Mouse (Mus musculus) stomach, embryonic 15.5 days (tissue): Measurements from ENCODE around the gene Ahdc1. TPM values are rescaled to one million over a fixed set of nuclear protein-coding genes. Genes with fewer than 3 reads are reported as not detected.
A peak's percentile ranks its signal among the peaks of the same experiment; 100 is the strongest.

Source experiments
- ATAC-seq: fragments of 200-750 bp; cut with Nextera tagmentation; 2 replicates; pipeline ENCODE4 v1.8.0; 2017; ENCODE audit warnings: low read depth, moderate number of reproducible peaks, moderate TSS enrichment; ENCODE audit not compliant: insufficient read depth, low FRiP score
- H3K27ac ChIP-seq: fragments of 300-500 bp; sonication (generic); 2 replicates; pipeline ENCODE4 v1.5.1; 2015; ENCODE audit warnings: mild to moderate bottlenecking, inconsistent platforms
- H3K27me3 ChIP-seq: fragments of 300-500 bp; sonication (generic); replicated peaks from 2 replicates; pipeline ENCODE4 v1.6.1; 2015; ENCODE audit warnings: inconsistent platforms
- H3K36me3 ChIP-seq: fragments of 300-500 bp; sonication (generic); 2 replicates; pipeline ENCODE4 v1.6.1; 2015; ENCODE audit warnings: inconsistent platforms
- H3K4me1 ChIP-seq: fragments of 300-500 bp; sonication (generic); 2 replicates; pipeline ENCODE4 v1.6.1; 2015; ENCODE audit warnings: inconsistent platforms
- H3K4me2 ChIP-seq: fragments of 300-500 bp; sonication (generic); 2 replicates; pipeline ENCODE4 v1.6.1; 2015; ENCODE audit warnings: mild to moderate bottlenecking, inconsistent platforms
- H3K4me3 ChIP-seq: fragments of 300-500 bp; sonication (generic); replicated peaks from 2 replicates; pipeline ENCODE4 v1.5.1; 2015; ENCODE audit warnings: inconsistent platforms
- H3K9ac ChIP-seq: fragments of 300-500 bp; sonication (generic); 2 replicates; pipeline ENCODE4 v1.6.1; 2015; ENCODE audit warnings: inconsistent platforms
- H3K9me3 ChIP-seq: fragments of 300-500 bp; sonication (generic); 2 replicates; pipeline ENCODE4 v1.6.1; 2016; ENCODE audit warnings: inconsistent platforms
- WGBS: fragments of 180-500 bp; shearing (Covaris S2); methylation state at CpG from one replicate; pipeline ENCODE4 v1.1.7; 2015; 5-methylcytosine and 5-hydroxymethylcytosine counted together
- polyA plus RNA-seq: library from polyadenylated mRNA; unstranded; fragments of >200 nt; fragmentation: Nextera tagmentation; extraction: Ambion mirVana; gene quantifications from 2 replicates; pipeline ENCODE4 v1.2.1, GENCODE M21; 2015

The Ahdc1 gene
- polyA plus RNA-seq, 1 experiment from 2014 or later = 9.3 TPM

GRCm38 (mm10) chr4:133078947-133079346 is 67.9 kb downstream of the Ahdc1 start:
- 42% methylated on average over 5 of the region's 5 CpGs for WGBS
- Histone ChIP-seq H3K9me3 (no peaks in the 10 kb centered on the region), H3K4me2 (no peak overlapping the region), H3K4me3 (no peak overlapping the region), H3K27me3 (no peaks in the 10 kb centered on the region), H3K27ac (peak overlapping the region; percentile 76), H3K36me3 (peaks cover 16% of the 10 kb centered on the region; the same call in 1 of the 2 replicates), H3K4me1 (peaks cover 29% of the 10 kb centered on the region), H3K9ac (no peak overlapping the region)
- ATAC-seq = no peak

DNA sequence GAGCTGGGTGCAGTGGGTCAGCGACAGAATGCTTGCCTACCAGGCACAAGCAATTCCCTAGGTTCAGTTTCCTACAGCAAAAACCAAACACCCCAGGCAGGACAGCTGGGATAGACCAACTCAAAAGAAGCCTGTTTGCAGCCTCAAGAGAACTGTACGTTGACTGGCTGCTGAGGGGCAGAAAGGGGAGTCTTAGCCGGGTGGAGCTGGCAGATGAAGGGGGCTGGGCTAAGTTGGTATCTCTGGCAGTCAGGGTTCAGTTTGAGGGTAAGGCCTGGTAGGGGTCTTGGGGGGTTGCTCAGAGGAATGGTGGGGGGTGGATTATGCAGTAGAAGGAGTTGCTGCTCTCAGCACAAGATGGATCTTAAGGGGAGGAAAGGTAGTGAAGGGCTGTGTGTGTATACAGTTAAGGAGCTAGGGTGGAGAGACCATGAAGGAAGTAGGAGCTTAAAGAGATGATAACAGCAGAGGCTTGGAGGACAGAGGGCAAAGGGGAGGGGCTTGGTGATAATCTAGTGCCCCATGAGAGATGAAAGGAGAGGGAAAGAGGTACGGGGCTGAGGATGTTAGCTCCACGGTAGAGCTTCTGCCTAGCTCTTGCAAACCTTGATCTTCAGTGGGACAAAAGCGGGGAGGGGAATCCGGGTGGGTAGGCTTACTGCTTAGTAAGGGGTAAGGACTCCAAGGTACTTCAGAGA is 68.5 kb downstream of the Ahdc1 start:
- Histone ChIP-seq H3K9me3 (no peaks in the 10 kb centered on the region), H3K36me3 (peaks cover 16% of the 10 kb centered on the region; the same call in 1 of the 2 replicates), H3K27me3 (no peaks in the 10 kb centered on the region), H3K27ac (peak overlapping the region; percentile 76), H3K4me3 (no peak overlapping the region), H3K4me2 (no peak overlapping the region), H3K9ac (no peak overlapping the region), H3K4me1 (peaks cover 30% of the 10 kb centered on the region)
- 39% methylated on average over 7 of the region's 7 CpGs for WGBS
- peak; percentile 27; the same call in 1 of the 2 replicates for ATAC-seq

GRCm38 (mm10) chr4:133080862-133081261 is 69.8 kb downstream of the Ahdc1 start:
- Histone ChIP-seq H3K9me3 (no peaks in the 10 kb centered on the region), H3K4me2 (no peak overlapping the region), H3K4me3 (no peak overlapping the region), H3K27ac (no peak overlapping the region), H3K4me1 (peaks cover 42% of the 10 kb centered on the region), H3K36me3 (peaks cover 13% of the 10 kb centered on the region; the same call in 1 of the 2 replicates), H3K9ac (no peak overlapping the region), H3K27me3 (no peaks in the 10 kb centered on the region)
- no peak for ATAC-seq
- WGBS = 89% methylated on average over 3 of the region's 3 CpGs

DNA sequence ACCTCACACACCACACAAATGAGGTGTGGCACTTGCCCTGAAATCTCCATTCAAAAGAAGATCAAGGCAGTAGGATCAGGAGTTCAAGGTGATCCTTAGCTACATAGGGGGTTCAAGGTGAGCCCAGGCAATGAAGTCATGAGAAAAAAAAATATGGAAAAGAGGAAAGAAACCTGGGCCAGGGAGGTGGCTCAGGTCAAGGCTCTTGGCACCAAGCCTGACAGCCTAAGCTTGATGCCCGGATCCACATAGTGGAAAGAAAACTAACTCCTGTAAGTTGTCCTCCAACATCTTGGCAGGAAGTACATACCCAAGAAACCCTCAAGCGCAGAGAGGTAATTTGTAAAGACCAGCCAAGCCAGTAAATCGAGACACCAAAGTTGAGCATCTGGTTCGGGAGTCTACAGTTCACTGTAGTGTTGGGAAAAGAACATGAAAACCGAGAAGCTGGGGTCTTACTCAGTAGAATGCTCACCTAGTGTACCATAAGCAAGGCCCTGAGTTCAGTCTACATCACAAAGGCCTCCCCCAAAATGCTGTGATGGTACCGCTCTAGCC is 71.2 kb downstream of the Ahdc1 start:
- Histone ChIP-seq H3K4me2 (no peak overlapping the region), H3K9me3 (no peaks in the 10 kb centered on the region), H3K4me1 (peaks cover 52% of the 10 kb centered on the region), H3K4me3 (no peak overlapping the region), H3K36me3 (peaks cover 13% of the 10 kb centered on the region; the same call in 1 of the 2 replicates), H3K27me3 (no peaks in the 10 kb centered on the region), H3K27ac (no peak overlapping the region), H3K9ac (no peak overlapping the region)
- 76% methylated on average over 6 of the region's 6 CpGs for WGBS
- ATAC-seq = no peak

DNA sequence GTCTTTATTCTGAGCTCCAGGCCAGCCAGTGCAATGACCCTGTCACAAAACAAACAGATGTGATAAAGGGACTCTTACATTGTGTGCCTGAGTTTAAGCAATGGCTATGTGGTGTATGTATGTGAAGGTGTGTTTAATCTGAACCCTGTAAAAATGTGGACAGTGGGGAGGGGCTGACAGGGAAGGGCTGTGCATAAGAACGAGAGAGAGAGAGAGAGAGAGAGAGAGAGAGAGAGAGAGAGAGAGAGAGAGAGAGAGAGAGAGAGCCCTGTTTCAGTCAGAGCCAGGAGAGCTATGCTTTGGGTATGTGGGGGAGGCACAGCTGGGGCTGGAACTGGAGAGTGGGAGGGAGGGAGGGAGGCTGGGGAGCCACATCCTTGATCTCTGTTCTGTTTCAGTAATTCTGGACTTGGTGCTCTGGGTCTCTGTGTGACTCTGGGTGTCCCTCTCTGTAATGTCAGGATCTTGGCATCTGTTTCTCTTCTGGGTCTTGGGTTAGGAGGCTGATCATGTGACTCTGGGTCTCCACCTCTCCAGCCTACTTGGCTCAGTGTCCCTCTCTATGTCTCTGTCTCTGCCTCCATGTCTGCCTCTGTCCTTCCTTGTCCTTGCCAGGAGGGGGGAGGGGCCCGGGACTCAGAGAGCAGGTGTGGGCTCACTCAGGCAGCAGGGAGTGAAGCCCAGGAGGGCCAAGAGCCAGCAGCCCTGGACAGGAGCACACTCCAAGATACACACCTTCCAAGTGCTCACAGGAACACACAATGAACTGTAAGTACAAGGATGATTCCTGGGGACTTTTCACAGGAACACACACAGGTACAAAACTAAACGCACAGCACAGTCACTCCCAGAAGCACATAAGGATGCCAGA is 73.2 kb downstream of the Ahdc1 start:
- no peak overlapping the region for H3K9ac ChIP-seq
- peaks cover 55% of the 10 kb centered on the region for H3K4me1 ChIP-seq
- H3K27me3 ChIP-seq = no peaks in the 10 kb centered on the region
- H3K9me3 ChIP-seq = no peaks in the 10 kb centered on the region
- H3K36me3 ChIP-seq = no peaks in the 10 kb centered on the region
- peak; percentile 51 for ATAC-seq
- peak overlapping the region; percentile 89 for H3K27ac ChIP-seq
- H3K4me3 ChIP-seq = peak overlapping the region; percentile 41; the same call in 1 of the 2 replicates
- peak overlapping the region; percentile 86 for H3K4me2 ChIP-seq
- 9% methylated on average over 3 of the region's 3 CpGs for WGBS

DNA sequence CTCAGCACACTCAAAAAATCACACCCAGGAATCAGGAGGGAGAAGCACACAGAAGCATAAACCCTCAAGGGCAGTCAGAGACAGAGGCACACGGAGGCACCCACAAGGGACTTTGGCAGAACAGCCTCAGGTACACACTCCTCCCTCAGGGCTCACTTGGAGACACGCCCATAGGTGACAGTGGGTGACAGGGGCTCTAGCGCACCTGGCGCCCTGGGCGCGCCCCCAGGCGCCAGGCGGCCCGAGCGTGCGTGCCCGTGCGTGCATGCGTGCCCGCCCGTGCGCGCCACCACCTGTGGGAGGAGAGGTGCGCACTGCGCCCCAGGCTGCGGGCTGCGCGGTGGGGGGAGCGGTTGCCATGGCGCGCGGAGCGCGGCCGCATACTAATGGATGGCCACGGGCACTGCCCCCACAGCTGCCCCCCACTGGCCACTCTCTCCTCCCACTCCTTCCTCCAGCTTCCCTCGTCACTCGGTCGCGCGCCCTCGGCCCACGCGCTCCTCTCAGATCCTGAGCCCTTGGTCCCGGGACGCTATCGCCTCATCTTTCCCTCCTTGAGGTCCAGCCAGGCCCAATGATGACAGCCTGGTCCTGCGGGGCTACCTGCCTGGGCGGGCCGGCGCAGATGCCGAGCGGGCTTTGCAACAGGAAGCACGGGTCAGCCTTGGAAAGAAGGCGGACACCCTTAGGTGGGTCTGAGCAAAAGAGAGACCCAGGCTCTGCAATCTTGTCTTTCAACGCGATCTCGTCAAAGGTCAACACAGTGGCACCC is 74.1 kb downstream of the Ahdc1 start:
- H3K36me3 ChIP-seq = no peaks in the 10 kb centered on the region
- H3K9me3 ChIP-seq = no peaks in the 10 kb centered on the region
- H3K4me2 ChIP-seq = peak overlapping the region; percentile 86
- H3K27ac ChIP-seq = peak overlapping the region; percentile 89
- peak; percentile 51 for ATAC-seq
- peak overlapping the region; percentile 41 for H3K4me3 ChIP-seq
- H3K9ac ChIP-seq = peak overlapping the region; percentile 10; the same call in 1 of the 2 replicates
- H3K4me1 ChIP-seq = peaks cover 60% of the 10 kb centered on the region
- WGBS = 3% methylated on average over 51 of the region's 53 CpGs
- no peaks in the 10 kb centered on the region for H3K27me3 ChIP-seq

DNA sequence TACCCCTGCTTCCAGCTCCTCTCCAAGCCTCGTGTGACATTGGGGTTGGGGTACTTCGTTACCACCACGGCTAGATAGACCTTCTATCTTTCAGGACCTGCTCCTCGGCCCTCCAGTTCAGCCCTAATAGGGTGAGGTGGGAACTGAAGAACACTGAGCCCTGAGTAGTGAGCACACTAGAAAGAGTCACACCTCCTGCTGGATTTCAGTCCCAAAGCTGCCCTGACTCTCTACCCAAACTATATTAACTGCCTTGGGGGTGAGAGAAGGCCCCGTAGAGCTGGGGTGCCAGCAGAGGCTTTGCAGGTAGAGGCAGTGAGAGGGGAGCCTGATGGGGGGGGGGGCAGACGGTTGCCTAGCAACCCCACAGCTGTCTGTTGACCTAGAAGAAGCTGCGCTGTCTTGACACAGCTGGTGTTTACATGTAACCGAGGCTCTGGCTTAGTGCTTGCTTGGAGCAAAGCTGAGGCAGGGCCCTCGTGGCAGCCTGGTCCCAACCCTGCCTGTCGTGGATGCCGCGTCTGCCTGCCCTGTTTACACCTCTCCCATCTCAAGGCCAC is 74.8 kb downstream of the Ahdc1 start:
- Histone ChIP-seq H3K36me3 (no peaks in the 10 kb centered on the region), H3K27ac (peak overlapping the region; percentile 89), H3K4me3 (peak overlapping the region; percentile 41), H3K4me2 (peak overlapping the region; percentile 86), H3K9ac (0 out of 2 replicates have a peak overlapping the region, but pooled peaks have one; percentile 10), H3K27me3 (no peaks in the 10 kb centered on the region), H3K9me3 (no peaks in the 10 kb centered on the region), H3K4me1 (peaks cover 67% of the 10 kb centered on the region)
- 14% methylated on average over 12 of the region's 12 CpGs for WGBS
- ATAC-seq = 0 out of 2 replicates have a peak, but pooled peaks have one; percentile 8

GRCm38 (mm10) chr4:133087177-133087714 is 76.2 kb downstream of the Ahdc1 start:
- Histone ChIP-seq H3K4me3 (no peak overlapping the region), H3K4me1 (peaks cover 80% of the 10 kb centered on the region), H3K36me3 (no peaks in the 10 kb centered on the region), H3K9me3 (no peaks in the 10 kb centered on the region), H3K27me3 (no peaks in the 10 kb centered on the region), H3K27ac (peak overlapping the region; percentile 89), H3K4me2 (no peak overlapping the region), H3K9ac (no peak overlapping the region)
- no peak for ATAC-seq
- WGBS = 84% methylated on average over 6 of the region's 6 CpGs

GRCm38 (mm10) chr4:133087835-133088234 is 76.8 kb downstream of the Ahdc1 start:
- H3K4me3 ChIP-seq = no peak overlapping the region
- peak overlapping the region; percentile 89 for H3K27ac ChIP-seq
- H3K4me1 ChIP-seq = peaks cover 86% of the 10 kb centered on the region
- WGBS = 15% methylated on average over 8 of the region's 8 CpGs
- no peak for ATAC-seq
- H3K27me3 ChIP-seq = no peaks in the 10 kb centered on the region
- H3K9me3 ChIP-seq = no peaks in the 10 kb centered on the region
- H3K36me3 ChIP-seq = no peaks in the 10 kb centered on the region
- H3K4me2 ChIP-seq = peak overlapping the region; percentile 14; the same call in 1 of the 2 replicates
- H3K9ac ChIP-seq = no peak overlapping the region

DNA sequence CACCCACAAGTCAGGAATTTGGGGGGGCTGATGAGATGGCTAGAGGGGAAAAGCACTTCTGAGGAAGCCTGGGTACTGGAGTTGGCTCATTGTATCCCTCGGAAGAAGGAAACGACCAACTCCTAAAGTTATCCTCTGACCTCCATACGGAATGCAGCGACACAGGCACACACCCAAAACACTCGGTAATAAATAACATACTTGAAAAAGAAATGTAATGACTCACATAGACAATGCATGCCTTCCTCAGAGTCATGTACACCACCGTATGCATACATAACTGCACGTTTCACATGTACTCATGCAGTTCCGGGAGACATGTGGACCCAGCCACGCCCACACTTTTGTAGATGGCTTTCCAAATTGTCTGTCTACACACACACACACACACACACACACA is 78.3 kb downstream of the Ahdc1 start:
- Histone ChIP-seq H3K9me3 (no peaks in the 10 kb centered on the region), H3K4me3 (no peak overlapping the region), H3K27me3 (no peaks in the 10 kb centered on the region), H3K27ac (peak overlapping the region; percentile 94; the same call in 1 of the 2 replicates), H3K4me1 (peaks cover 92% of the 10 kb centered on the region), H3K4me2 (no peak overlapping the region), H3K9ac (no peak overlapping the region), H3K36me3 (no peaks in the 10 kb centered on the region)
- ATAC-seq = no peak
- WGBS = 57% methylated on average over 9 of the region's 9 CpGs

DNA sequence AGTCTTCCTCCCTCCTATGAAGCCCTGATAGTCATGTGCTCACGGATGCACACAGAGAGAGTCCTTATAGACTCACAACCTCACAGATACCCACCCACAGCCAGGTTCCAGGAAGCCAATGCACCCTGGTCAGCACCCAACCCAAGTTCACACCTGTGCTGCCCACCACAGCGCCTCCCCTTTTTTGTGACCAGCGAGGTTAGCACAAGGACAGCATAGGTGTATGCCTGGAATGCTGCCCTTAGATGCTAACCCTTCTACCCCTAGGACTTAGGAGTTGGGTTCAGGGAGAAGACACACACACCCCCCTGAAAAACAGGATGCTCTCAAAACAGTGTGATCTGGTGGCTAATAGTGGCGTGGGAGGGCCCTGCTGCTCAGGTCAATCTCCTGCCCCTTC is 78.7 kb downstream of the Ahdc1 start:
- no peak overlapping the region for H3K4me3 ChIP-seq
- no peak overlapping the region for H3K9ac ChIP-seq
- H3K4me1 ChIP-seq = peaks cover 92% of the 10 kb centered on the region
- no peaks in the 10 kb centered on the region for H3K36me3 ChIP-seq
- H3K9me3 ChIP-seq = no peaks in the 10 kb centered on the region
- no peaks in the 10 kb centered on the region for H3K27me3 ChIP-seq
- WGBS = 60% methylated on average over 4 of the region's 4 CpGs
- H3K4me2 ChIP-seq = peak overlapping the region; percentile 32
- H3K27ac ChIP-seq = peak overlapping the region; percentile 94
- ATAC-seq = no peak
